Mouse (Mus musculus) retina, postnatal 1 day (tissue): ENCODE measurements around the gene Arhgap24.

Experiments
- DNase-seq: peaks from one replicate; pipeline ENCODE4 v3.0.0-alpha.2; 2012

Gene Arhgap24

DNA sequence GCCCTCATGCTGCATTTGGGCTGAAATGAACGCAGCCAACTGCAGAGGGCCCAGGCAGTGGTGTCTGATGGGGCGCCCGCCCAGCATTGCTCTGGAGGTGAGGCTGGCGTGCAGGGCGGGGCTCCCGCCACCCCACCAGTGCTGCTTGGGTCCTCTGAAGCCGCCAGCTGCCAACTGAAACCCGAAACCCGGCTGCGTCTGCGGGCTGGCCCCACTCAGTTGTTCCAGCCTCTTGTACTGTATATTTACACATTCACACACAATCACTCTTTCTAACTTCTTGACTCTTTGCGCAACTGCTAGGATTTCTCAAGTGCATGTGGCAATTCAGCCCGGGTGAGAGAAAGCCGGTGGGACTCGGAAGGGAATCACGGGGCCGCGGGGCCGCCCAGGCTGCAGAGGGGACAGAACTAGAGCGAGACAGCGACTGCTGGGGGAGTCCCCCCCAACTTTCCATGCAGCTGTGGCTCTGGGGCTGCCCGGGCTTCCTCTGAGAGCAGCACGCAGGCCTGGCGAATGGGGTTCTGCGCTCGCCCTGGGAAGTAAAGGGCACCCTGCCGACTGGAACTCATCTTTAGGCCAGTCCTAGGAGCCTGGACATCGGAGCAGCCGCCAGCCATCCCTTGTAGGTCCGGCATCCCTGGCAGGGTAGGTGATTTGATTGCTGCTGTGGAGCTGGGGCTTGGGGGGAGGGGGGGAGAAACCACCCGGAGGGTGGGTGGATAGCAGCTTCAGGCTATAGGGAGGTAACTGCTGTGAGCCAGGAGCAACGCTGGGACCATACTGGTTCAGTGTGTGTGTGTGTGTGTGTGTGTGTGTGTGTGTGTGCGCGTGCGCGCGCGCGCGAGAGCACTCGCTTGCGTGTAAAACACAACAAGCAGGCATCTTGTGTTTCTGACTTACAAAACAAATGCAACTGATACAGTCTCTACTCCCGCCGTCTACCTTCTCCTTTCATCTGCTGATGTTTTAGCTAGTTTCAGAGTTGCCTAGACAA, at the start of gene Arhgap24:
Gene Arhgap24, plus strand, starts transcription at position 177 of the 997 bp plus-strand sequence.
- peak; percentile 78 for DNase-seq

- DNase-seq: no peak
Measured at GRCm38 (mm10) chr5:102434182-102434581, 47.0 kb upstream of the Arhgap24 start.

DNA sequence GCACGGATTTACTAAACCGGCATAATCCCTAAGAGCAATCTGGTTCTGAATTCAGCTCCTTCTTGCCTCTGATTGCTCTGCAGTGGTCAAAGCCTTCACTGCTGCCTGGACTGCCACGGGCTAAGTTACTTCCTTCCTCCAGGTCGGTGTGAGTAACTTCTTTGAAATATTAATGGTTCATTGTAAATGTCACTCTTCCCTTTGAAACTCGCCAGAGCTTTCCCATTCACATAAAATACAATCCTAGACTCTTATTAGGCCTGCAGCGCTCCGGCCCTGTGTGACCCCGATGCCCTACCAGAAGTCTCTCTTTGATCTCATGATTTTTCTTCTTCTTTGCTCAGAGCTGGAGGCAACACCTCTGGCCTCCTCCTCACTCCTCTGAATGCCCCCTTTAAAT, 44.6 kb upstream of the Arhgap24 start:
- no peak for DNase-seq

DNA sequence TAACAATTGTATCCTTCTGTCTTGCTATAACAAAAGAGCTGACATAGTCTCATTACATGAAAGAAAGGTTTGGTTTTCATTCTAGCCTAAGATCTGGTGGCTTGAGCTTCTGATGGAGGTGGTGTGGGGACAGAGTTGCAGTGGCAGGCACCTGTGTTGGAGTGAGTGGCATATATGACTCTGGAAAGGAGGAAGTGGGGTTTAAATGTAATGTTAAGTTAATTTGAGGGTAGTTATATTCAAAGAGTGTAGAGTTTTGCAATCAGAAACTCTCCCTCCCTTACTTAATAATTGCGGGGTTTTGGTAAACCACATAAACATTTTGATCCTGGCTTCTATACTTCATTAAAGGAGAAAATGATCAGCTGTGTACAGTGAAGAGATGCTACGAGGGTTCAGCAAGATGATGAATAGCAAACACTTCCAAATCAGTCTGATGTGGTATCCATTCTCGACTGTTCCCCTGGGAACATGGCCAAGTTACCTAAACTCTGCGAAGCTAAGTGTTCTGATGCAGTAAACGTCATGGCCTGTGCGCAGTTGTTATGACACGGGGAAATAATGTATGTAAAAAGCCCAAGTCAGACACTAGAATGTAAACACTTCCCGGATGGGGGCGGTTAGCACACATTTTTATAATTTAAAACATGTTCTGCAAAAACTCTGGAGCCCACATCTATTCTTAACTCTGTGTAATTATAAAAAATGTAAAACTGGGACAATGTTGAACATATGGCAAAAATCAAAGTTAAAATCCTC, 41.9 kb upstream of the Arhgap24 start:
- no peak for DNase-seq

DNA sequence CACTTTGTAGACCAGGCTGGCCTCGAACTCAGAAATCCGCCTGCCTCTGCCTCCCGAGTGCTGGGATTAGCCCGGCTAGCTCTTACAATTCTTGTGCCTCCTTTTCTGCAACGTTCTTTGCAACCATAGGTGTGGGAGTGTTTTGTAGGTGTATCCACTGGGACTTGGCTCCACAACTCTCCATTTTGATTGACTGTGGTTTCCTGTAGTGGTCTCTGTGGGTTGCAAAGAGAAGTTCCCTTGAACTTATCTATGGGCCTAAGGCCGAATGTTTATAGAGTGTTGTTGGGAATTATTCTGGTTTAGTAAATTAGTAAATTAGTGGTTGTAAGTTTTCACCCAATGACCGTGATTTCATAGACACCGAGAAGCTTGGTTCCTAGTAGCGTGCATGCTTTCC, 33.8 kb upstream of the Arhgap24 start:
- no peak for DNase-seq

GRCm38 (mm10) chr5:102450897-102451296, 30.3 kb upstream of the Arhgap24 start:
- no peak for DNase-seq

GRCm38 (mm10) chr5:102452079-102452797, 29.0 kb upstream of the Arhgap24 start:
- DNase-seq: no peak

GRCm38 (mm10) chr5:102453324-102453723, 27.9 kb upstream of the Arhgap24 start:
- DNase-seq: no peak

DNA sequence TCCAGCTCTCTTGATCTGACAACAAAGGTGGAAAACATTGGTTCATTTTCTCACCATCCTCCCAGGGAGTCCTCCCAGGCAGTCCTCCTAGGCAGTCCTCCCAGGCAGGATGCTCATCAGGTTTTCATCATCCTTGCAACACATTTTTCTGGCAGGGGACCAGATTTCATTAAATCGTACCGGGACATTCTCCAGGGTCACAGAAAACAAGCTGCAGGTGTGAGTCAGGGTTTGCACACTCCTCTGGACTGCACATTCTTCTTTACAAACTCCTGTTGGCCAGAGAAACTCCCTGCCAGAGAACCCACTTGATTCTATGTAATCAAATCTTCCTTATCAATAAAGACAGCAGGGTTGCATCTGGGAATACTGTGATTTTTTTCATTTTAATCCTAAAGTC, 25.9 kb upstream of the Arhgap24 start:
- DNase-seq: no peak

GRCm38 (mm10) chr5:102460452-102461197, 20.6 kb upstream of the Arhgap24 start:
- no peak for DNase-seq

DNA sequence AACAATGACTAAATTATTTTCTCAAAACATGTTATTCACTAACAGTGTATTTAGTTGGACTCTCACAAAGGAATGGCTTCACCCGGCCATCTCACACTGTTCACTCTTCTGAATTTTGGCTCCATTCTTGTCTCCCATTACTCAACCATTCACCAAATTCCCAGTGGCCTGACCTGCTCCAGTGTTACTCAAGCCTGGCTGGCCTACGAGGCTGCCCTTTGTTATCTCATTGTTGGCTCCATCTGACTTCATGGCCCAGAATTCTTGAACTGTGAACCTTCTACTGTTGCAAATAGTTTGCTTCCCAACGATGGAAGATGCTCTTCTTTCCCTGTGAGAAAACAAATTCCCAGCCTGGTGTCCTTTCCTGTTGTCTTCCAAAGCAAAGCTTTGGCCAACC, 18.2 kb upstream of the Arhgap24 start:
- no peak for DNase-seq

GRCm38 (mm10) chr5:102465372-102465771, 15.8 kb upstream of the Arhgap24 start:
- DNase-seq: no peak

DNA sequence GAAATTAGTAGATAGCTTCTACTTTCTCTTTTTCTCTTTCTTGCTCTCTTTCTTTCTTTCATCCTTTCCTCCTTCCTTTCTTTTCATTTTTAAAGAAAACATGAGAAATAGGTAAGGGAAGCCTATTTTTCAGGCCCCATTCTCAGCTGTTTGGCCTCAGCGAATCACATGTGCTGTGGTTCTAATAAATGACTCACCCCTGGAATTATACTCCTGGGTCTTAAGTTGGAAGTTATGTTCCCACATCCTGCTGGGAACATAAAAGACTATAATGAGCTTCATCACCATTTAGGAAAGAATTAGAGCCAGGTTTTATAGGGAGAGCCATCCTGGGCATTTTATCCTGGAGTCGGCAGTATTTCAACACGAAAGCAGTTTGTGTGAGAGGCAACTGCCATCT, 12.9 kb upstream of the Arhgap24 start:
- DNase-seq: no peak

DNA sequence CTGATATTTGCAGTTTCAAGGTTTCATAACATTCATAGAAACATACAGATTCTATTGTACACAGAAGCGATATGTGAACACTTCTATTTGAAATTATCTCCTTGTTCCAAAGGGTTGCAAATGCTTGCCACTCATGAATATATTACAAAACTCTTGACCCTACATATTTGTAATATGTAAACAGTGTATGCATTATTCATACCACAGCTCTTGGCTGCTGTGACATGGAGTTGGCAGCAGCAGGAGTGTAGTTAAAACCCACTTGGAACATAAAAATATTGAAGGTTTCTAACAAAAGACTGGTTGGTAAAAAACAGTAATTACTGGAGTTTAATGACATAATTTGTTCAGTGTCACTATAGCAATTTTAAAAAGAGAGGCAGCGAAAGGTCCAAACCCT, 10.9 kb upstream of the Arhgap24 start:
- no peak for DNase-seq

DNA sequence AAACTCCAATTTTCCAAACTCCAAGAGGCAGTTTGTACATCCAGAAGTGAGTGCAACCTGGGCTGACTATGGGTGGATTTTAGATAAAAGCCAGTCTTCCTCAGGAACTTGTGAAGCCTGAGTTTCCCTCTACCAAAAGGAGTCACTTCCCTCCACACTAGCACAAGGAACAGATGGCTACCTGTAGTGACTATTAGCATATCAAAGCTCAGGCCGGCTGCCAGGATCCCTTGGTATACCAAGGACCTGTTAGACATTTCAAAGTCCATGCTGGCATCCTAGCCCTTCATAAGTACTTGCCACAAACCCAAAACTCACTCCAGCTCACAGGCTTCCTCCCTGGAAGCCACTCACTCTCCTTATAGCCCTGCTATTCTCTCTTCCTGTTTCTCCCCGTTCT, 3.1 kb upstream of the Arhgap24 start:
- DNase-seq: no peak

DNA sequence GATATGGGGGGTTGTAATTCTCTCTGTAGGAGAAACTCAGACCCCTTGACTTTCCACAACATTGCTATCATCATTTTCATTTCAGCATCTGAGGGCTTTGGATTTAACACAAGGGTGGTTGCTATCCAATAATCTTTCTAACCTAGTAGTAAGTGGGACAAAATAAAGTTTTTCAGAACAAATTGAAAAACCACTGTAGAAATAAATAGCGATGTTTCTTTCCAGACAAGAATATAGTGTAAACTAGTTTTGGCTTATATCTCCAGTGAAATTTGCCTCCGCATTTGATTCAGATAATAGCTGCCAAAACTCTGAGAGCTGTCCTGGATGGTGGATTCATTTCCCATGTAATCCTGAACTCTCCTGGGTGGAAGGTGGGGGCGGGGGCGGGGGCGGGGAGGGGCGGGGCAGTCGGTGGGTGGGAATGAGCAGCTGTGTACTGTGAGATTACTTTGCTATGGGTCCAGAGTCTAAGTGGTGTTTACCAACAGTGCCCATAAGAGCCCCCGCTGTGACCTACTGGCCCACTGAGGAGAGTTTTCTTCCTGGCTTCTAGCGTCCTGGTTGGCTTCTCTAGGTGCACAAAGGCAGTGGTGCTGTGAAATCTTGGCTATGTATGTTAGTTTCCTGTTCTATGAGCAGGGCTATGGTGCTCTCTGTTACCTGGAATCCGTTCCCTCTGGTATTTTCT, 2.2 kb downstream of the Arhgap24 start:
- DNase-seq: peak; percentile 27

- no peak for DNase-seq
Measured at GRCm38 (mm10) chr5:102491554-102491953, 10.4 kb downstream of the Arhgap24 start.

- no peak for DNase-seq
Measured at GRCm38 (mm10) chr5:102492152-102492551, 11.0 kb downstream of the Arhgap24 start.

- DNase-seq: no peak
Measured at GRCm38 (mm10) chr5:102494827-102495226, 13.6 kb downstream of the Arhgap24 start.

DNA sequence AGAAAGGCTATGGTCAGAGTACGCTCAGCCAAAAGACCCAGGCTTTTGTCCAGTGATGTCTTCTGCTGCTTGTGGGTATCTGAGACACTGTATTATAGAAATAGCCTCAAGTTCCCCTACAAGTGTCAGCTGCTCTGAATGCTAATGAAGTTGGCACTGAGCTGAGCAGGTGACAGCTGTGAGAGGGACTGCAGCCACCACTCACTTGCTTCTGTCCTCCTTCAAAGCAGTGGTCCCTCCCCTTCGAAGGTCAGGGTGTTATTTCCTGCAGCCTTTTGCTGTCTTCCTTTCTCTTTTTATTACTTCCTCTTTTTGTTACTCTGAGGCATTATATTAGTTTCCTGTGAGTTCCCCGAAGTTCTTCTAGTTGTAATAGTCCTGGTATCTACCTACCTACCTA, 16.0 kb downstream of the Arhgap24 start:
- no peak for DNase-seq

- DNase-seq: no peak
Measured at GRCm38 (mm10) chr5:102498747-102499146, 17.6 kb downstream of the Arhgap24 start.

DNA sequence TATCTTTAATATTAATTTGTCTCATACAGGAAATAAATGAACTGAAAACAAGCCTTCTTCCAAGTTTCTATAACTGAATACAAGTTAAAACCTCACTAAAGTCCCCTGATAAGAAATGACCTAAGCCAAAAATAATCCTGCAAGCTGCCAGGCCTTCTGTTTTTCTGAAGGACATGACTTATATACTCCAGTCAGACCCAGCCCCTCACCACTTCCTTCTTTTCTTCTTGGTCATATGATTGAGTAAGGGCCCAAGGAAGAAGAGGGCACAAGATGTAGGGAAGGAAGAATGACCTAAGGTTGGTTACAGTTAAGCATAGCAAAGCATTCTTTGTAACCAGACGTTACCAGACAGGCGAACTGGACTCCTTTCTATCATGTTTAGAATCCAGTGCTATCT, 21.1 kb downstream of the Arhgap24 start:
- no peak for DNase-seq
